Mouse (Mus musculus) testis, adult 2 months (tissue): ENCODE data around the gene Noa1. TPM values are rescaled to one million over a fixed set of nuclear protein-coding genes. Genes with fewer than 3 reads are reported as not detected.

Source experiments
- H3K27ac ChIP-seq: fragments of 200-500 bp; 2 replicates; pipeline ENCODE4 v1.5.1; 2012; ENCODE audit warnings: low read depth, low read length; ENCODE audit not compliant: control insufficient read depth, insufficient read depth
- H3K27me3 ChIP-seq: fragments of 200-500 bp; 2 replicates; pipeline ENCODE4 v1.6.1; 2012; ENCODE audit warnings: mild to moderate bottlenecking, low read length, moderate library complexity; ENCODE audit not compliant: control insufficient read depth, insufficient read depth
- H3K36me3 ChIP-seq: fragments of 200-500 bp; 2 replicates; pipeline ENCODE4 v1.6.1; 2012; ENCODE audit warnings: mild to moderate bottlenecking, low read length; ENCODE audit not compliant: control insufficient read depth, insufficient read depth
- H3K4me1 ChIP-seq: fragments of 200-500 bp; 2 replicates; pipeline ENCODE4 v1.6.1; 2012; ENCODE audit warnings: low read length; ENCODE audit not compliant: control insufficient read depth, insufficient read depth
- H3K4me3 ChIP-seq: fragments of 200-500 bp; 2 replicates; pipeline ENCODE4 v1.5.1; 2012; ENCODE audit warnings: low read depth, mild to moderate bottlenecking, low read length, moderate library complexity, mixed read lengths; ENCODE audit not compliant: control insufficient read depth
- CTCF ChIP-seq: fragments of 200-500 bp; IDR thresholded peaks from 2 replicates; pipeline ENCODE4 v1.5.1; 2012; ENCODE audit warnings: low read depth, mild to moderate bottlenecking, inconsistent platforms, low read length, moderate library complexity; ENCODE audit not compliant: control insufficient read depth, insufficient read depth, insufficient replicate concordance
- POLR2A ChIP-seq: fragments of 200-500 bp; IDR thresholded peaks from 2 replicates; pipeline ENCODE4 v1.6.1; 2012; ENCODE audit warnings: low read depth, mild to moderate bottlenecking, inconsistent platforms, low read length, moderate library complexity; ENCODE audit not compliant: control insufficient read depth
- polyA plus RNA-seq: library from polyadenylated mRNA; depleted of rRNA; stranded (reverse); fragments of >200 nt; gene quantifications from 2 replicates; pipeline ENCODE4 v1.2.3, GENCODE M21; 2012

Noa1 gene
- polyA plus RNA-seq, 1 experiment, result 5.1 TPM

- no peak overlapping the region for H3K4me3 ChIP-seq
- TF ChIP-seq POLR2A (no peak), CTCF (no peak)
- H3K27ac ChIP-seq, result no peak overlapping the region
- peaks cover 7% of the 10 kb centered on the region for H3K4me1 ChIP-seq
- no peaks in the 10 kb centered on the region for H3K27me3 ChIP-seq
- peaks cover 1% of the 10 kb centered on the region for H3K36me3 ChIP-seq
Measured at GRCm38 (mm10) chr5:77349971-77350658, 40.2 kb upstream of the Noa1 start.

DNA sequence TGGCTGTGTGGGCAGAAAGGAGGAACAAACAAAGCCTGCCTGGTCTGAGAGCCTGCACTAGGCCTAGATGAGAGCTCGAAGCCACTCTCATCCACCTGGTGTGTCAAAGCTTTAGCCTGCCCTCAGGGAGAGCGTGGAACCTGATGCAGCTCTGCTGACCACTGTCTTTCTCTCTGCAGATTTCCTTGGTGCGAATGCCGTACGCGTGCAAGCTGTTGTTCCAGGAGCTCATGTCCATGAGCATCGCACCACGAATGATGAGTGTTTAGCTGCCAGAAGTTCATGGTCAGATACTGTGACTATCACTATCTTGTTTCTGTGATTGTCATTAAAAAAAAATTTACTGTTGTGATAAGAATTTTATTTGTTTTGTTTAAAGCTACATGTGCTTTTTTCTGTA lies 39.0 kb upstream of the Noa1 start:
- no peaks in the 10 kb centered on the region for H3K27me3 ChIP-seq
- peaks cover under 1% of the 10 kb centered on the region; the same call in 1 of the 2 replicates for H3K4me1 ChIP-seq
- TF ChIP-seq CTCF (no peak), POLR2A (no peak)
- H3K36me3 ChIP-seq, result peaks cover 1% of the 10 kb centered on the region
- H3K27ac ChIP-seq, result no peak overlapping the region
- no peak overlapping the region for H3K4me3 ChIP-seq

DNA sequence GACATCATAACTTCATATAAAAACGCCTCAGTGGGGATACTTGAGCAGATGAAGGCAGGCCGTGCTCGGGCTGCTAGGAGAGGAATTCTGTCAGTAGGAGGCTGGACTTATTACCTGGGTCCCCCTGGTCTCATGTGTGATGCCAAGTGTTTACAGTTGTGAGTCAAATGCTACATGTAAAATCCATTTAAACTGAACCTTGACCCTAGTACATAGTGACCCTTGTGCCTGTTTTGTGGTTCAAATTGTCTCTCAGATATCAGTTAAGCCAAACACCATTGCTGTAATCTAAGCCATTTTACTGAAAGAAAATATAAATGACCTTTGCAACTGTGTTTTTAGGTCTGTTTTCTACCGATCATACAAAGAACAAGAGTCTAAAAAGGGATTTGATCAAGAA lies 30.1 kb upstream of the Noa1 start:
- Histone ChIP-seq H3K36me3 (peaks cover 3% of the 10 kb centered on the region), H3K4me3 (no peak overlapping the region), H3K27me3 (no peaks in the 10 kb centered on the region), H3K27ac (no peak overlapping the region), H3K4me1 (no peaks in the 10 kb centered on the region)
- TF ChIP-seq CTCF, result no peak
- no peak for TF ChIP-seq POLR2A

DNA sequence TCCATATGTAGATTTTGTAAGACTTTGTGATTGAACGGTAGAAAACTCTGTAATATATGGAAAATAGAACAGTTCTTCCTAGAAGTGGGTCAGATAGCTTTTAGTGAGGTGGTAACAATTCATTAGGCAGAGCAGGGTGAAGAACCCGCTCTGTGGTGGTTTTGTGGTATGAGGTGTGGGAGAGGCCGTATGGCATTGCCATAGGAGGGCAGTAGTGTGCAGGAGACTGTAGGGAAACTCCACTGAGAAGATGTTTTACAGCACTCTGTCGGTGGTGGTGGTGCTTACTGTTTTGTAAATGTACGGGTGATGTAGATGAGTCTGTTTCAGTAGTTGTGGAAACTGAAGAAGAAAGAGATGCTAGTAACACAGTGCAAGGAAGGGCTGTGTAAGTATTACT lies 20.3 kb upstream of the Noa1 start:
- no peaks in the 10 kb centered on the region for H3K27me3 ChIP-seq
- no peak overlapping the region for H3K27ac ChIP-seq

GRCm38 (mm10) chr5:77324936-77325335 lies 15.1 kb upstream of the Noa1 start:
- TF ChIP-seq POLR2A, result no peak
- TF ChIP-seq CTCF, result no peak
- Histone ChIP-seq H3K36me3 (peaks cover 7% of the 10 kb centered on the region), H3K4me1 (no peaks in the 10 kb centered on the region), H3K4me3 (no peak overlapping the region), H3K27ac (no peak overlapping the region), H3K27me3 (no peaks in the 10 kb centered on the region)

More for the DNA sequence above, 20.3 kb upstream of the Noa1 start:
- TF ChIP-seq POLR2A (no peak), CTCF (no peak)
- H3K36me3 ChIP-seq, result peaks cover 5% of the 10 kb centered on the region
- no peaks in the 10 kb centered on the region for H3K4me1 ChIP-seq
- H3K4me3 ChIP-seq, result no peak overlapping the region

GRCm38 (mm10) chr5:77314986-77315385 lies 5.1 kb upstream of the Noa1 start:
- Histone ChIP-seq H3K4me1 (no peaks in the 10 kb centered on the region; the same call in 1 of the 2 replicates), H3K27ac (no peak overlapping the region), H3K36me3 (no peaks in the 10 kb centered on the region), H3K27me3 (no peaks in the 10 kb centered on the region), H3K4me3 (no peak overlapping the region)
- TF ChIP-seq POLR2A (no peak), CTCF (no peak)

GRCm38 (mm10) chr5:77314206-77314605 lies 4.3 kb upstream of the Noa1 start:
- no peaks in the 10 kb centered on the region for H3K36me3 ChIP-seq
- no peak overlapping the region for H3K27ac ChIP-seq
- H3K4me3 ChIP-seq, result no peak overlapping the region
- H3K4me1 ChIP-seq, result no peaks in the 10 kb centered on the region; the same call in none of the 2 replicates
- TF ChIP-seq CTCF (no peak), POLR2A (no peak)
- H3K27me3 ChIP-seq, result no peaks in the 10 kb centered on the region
